Mouse (Mus musculus) ovary, adult 18-20 months (tissue): ENCODE measurements around the gene Gm36210.
A peak's percentile ranks its signal among the peaks of the same experiment; 100 is the strongest.
"Not testable (repeated sequence)": the region's sequence is repeated elsewhere in the genome, so short reads cannot be mapped to it uniquely, and the experiment has no call there.

Source experiments
- DNase-seq: peaks from one replicate; pipeline ENCODE4 v3.0.0; 2022; ENCODE audit warnings: low spot score, mixed read lengths

The Gm36210 gene

GRCm38 (mm10) chr7:4879036-4879435 is 27.3 kb downstream of the Gm36210 start:
- not testable (repeated sequence) for DNase-seq

GRCm38 (mm10) chr7:4878186-4878585 is 28.1 kb downstream of the Gm36210 start:
- DNase-seq, result no peak

GRCm38 (mm10) chr7:4877226-4877625 is 29.1 kb downstream of the Gm36210 start:
- DNase-seq, result no peak

DNA sequence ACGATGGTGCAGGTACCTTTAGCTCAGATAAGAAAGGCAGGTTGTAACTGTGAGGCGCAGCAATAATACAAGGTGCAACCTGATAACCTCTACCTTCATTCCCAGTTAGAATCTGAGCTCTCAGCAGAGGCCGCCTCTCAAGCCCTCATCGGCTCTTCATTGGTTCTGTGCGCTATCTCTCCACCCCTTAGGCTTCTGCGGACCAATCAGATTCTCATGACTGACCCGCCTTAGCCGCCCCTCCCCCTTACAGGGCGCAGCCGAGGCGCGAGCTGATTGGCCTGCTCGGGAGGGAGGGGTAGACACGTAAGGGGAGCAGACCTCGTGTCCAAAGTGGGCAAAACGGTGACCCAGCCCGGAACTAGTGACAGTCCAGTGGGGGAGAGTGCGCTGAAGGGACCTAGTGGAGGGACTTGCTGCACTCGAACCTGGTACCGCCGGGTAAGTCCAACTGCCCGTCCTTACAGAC is 29.5 kb downstream of the Gm36210 start, which contains the start of gene Isoc2a:
Gene Isoc2a, plus strand, starts transcription at position 401 of the 469 bp plus-strand sequence.
- peak; percentile 90 for DNase-seq

DNA sequence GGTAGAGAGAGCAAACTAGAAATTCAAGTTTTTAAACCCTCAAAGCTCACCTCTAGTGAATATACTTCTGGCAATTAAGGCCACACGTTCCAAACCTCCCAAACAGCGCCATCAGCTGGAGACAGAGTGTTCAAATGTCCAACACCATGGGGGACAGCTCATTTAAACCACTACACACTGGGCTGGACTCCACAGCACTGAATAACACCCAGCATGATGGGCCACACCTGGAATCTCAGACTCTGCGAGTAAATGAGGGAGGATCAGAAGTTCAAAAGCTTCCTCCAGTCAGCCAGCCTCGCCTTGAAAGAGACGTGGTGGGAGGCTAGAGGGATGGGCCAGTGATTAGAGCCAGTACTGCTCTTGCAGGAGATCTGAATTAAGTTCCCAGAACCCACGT is 36.2 kb downstream of the Gm36210 start, which contains the start of gene Isoc2b:
Gene Isoc2b, minus strand, starts transcription at position 126 of the 400 bp plus-strand sequence.
- no peak for DNase-seq

- DNase-seq, result no peak
Observed at GRCm38 (mm10) chr7:4866631-4867180, 39.6 kb downstream of the Gm36210 start.

- DNase-seq, result peak; percentile 95
Observed at GRCm38 (mm10) chr7:4865579-4866493, 40.5 kb downstream of the Gm36210 start.

- no peak for DNase-seq
Observed at GRCm38 (mm10) chr7:4865090-4865489, 41.2 kb downstream of the Gm36210 start.

DNA sequence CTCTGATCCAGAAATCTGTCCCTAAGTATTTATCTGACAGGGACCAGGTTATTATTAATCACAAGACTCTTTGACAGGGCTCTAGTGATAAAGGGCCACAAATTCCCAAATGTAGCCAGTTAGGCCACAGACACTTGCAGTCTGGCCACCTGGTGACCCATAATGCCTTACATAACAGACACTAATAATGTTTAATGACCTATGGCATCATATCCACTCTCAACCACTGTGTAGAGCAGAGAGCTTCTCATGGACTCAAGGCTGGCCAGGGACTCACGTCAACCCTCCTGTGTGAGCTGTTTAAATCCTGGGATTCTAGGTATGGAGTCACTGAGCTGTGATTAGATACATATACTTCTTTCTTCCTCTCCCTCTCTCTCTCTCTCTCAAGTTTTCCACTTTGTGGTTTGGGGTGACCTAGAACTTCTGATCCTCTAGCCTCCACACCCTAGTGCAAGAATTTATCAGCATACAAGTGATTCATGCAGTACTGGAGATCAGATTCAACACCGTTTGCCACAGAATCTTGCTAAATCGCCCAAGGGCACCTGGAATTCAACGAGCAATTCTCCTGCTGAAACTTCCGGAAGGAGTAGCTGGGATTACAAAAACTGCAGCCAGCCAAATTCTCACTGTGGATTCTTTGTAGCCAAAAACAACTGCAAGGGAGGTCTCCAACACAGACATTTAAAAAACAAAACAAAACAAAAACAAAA is 42.0 kb downstream of the Gm36210 start:
- DNase-seq, result no peak

DNA sequence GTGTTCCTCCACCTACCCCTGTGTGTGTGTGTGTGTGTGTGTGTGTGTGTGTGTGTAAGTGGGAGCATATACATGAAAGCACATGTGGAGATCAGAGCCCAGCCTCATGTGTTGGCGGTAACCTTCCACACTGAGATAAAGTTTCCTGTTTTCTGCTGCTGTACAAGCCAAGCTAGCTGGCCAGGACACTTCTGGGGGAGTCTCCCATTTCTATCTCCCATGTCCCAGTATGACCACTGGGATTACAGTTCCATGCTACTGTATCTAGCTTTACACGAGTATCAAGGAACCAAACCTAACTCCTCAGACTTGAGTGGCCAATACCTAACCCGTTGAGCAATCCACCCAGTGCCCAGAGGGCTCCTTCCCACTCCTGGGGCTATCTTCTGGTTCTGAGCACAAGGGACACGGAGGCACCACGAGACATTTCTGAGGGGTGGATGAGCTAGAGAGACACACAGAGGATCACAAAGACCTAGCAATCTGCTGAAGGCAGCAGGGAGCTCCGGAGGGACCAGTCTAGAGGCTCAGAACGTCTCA is 42.7 kb downstream of the Gm36210 start:
- DNase-seq, result no peak

- peak; percentile 85 for DNase-seq
Observed at GRCm38 (mm10) chr7:4863041-4863440, 43.3 kb downstream of the Gm36210 start.

DNA sequence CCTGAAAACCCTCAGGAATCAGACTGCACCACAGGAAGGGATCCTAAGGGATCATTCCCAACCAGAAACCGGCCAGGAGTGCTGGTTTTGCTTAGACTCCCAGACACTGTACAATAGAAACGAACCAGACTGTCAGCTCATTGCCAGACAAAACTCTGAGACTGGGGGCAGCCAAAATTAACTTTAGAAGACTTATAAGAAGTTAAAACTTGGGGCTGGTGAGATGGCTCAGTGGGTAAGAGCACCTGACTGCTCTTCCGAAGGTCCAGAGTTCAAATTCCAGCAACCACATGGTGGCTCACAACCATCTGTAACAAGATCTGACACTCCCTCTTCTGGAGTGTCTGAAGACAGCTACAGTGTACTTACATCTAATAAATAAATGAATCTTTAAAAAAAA is 45.4 kb downstream of the Gm36210 start:
- DNase-seq, result not testable (repeated sequence)

DNA sequence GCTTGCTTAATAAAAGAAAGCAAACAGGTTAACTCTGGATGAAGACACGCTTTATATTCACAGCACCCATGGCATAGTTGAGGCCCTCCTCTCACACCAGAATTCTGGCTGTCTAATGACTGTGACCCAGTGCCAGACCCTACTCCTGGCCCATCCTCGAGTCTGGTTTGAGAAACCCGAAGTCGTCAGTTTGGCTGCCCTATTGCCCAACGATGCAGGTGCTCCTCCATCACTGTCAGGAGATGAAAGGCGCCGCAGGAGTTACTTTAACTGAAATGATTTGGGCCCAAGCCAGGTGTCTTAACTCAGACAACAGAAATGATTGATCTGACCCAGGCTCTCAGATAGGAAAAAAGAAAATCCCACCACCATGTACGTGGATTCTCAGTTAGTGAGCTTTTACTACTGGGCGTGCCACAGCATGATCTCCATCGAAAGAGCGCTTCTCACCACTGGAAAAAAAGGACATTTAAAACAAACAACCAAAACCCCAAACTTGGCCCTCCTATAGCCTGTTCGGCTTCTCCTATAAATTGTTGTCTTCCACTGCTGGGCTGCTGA is 46.8 kb downstream of the Gm36210 start:
- DNase-seq, result no peak

DNA sequence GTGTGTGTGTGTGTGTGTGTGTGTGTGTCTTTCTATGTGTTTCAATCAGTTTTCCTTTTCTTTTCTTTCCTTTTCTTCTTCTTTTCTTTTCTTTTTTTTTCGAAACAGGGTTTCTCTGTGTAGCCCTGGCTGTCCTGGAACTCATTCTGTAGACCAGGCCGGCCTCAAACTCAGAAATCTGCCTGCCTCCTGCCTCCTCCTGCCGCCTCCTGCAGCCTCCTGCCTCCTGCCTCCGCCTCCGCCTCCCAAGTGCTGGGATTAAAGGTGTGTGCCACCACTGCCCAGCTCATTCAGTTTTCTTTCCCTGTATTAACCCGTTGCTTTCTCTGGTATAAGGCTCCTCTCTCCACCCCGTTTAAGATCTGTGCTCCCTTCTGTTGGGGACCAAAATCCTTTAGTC is 49.0 kb downstream of the Gm36210 start:
- DNase-seq, result no peak

DNA sequence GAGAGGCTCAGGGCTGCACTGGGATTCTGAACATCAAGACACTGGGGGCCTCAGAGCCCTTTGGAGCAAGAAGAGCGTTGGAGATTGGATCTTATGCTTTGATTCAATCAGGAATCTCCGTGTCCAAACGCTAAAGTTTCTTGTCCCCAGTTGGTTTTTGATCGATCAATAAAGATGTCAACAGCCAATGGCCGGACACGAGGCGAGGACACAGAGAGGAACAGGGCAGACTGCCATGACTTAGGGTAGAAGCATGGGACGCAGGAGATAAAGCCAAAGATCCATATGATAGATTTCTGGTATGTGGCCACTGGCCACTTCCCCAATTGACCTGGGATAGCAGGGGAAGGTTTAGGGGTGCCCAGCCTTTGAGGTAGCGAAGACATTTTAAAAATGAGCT is 49.8 kb downstream of the Gm36210 start:
- DNase-seq, result no peak

DNA sequence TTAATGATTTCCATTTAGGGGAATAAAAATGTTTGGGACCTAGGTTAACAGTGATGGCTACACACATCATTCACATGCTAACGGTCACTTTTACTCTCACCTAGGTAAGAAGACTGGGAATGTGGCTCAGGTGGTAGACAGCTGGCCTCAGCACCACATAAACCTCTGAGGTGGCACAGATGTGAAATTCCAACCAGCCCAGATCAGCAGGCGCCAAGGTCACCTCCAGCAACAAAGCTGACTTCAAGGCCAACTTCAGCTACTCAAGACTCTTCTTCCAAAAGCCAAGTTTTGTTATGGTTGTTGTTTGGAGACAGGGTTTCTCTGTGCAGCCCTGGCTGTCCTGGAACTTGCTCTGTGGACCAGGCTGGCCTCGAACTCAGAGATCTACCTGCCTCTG is 52.7 kb downstream of the Gm36210 start:
- DNase-seq, result peak; percentile 61

DNA sequence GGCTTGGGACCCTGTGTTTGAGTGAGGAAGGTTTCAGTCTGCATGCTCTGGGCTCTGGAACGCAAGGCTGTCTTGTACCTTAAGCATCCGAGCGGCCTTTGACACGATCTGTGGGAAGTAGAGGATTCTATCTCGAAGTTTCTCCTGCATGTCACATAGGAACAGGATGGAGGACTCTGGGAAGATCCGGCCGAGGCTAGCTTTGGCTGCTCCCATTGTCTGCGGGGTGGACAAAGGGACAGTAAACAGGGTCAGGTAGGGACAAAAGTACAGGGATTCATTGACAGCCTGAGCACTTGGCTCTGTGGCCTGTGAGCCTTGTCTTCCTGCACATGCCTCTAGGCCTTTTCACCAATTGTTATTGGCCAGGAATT is 55.0 kb downstream of the Gm36210 start:
- DNase-seq, result no peak

DNA sequence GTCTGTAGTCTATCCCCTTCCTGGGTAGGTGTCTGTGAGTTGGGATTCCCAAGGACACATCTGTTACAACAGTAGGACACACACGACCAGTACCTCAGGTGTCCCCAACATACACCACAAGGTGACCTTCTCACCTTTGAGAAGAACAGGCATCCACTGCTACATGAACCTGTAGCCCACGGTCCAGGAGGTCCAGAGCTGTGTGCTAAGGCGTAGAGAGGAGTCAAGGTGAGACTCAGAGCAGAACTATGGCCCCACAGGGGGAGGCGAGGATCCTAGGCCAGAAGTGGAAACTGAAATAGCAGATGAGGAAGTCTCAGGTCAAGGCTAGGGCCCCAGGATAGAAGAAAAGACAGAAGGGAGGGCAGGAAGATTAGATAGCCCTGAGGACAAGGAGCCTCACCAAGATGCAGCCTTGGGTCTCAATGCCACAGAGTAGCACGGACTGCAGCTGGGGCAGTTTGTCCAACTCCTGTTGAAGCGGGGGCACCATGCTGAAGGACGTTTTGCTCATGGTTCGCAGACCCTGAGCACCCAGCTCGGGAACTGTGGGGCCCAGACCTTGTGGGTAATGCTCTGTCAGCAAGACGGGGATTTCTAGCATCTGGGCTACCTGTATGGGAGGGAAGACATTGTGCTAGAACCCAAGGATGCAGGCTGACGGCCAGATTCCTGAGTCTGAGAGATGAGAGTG is 55.5 kb downstream of the Gm36210 start:
- DNase-seq, result peak; percentile 73

DNA sequence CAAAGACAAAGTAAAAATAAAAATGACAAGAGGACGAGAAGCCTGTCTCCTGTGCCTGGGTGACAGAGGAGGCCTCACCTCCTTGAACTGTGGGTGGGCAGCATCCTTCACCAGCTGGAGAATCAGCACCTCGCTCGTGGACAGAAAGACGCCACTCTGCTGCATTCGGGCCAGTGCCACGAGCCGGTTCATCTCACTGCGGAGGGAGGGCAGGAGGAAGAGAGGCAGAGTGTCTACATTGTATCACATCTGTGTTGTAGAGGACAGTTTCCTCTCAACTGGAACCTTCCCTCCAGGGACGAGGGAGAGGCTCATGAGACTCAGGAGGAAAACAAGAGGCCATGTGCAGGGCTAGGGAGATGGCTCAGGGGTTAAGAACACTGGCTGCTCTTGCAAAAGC is 56.9 kb downstream of the Gm36210 start:
- no peak for DNase-seq
